Mouse (Mus musculus): ENCODE measurements around the gene Gab2. TPM values are rescaled to one million over a fixed set of nuclear protein-coding genes. Genes with fewer than 3 reads are reported as not detected.
A peak's percentile ranks its signal among the peaks of the same experiment; 100 is the strongest.

The Gab2 gene
- total RNA-seq, 1 experiment from 2014 or later: 18.3 TPM

- ATAC-seq (replicated peaks in 1 of 2; ENCODE audit: insufficient read depth in 1 of 2, low FRiP score in 2 of 2, low TSS enrichment in 1 of 2, low read depth in 1 of 2, poor library complexity in 2 of 2, severe bottlenecking in 2 of 2): no peak
Observed at GRCm38 (mm10) chr7:97327376-97327775, 246.0 kb downstream of the Gab2 start.

- ATAC-seq (replicated peaks in 1 of 2; ENCODE audit: insufficient read depth in 1 of 2, low FRiP score in 2 of 2, low TSS enrichment in 1 of 2, low read depth in 1 of 2, poor library complexity in 2 of 2, severe bottlenecking in 2 of 2): no peak
Observed at GRCm38 (mm10) chr7:97328891-97329588, 247.7 kb downstream of the Gab2 start.

GRCm38 (mm10) chr7:97329676-97330075 lies 248.3 kb downstream of the Gab2 start:
- no peak for ATAC-seq (replicated peaks in 1 of 2; ENCODE audit: insufficient read depth in 1 of 2, low FRiP score in 2 of 2, low TSS enrichment in 1 of 2, low read depth in 1 of 2, poor library complexity in 2 of 2, severe bottlenecking in 2 of 2)

- ATAC-seq (replicated peaks in 1 of 2; ENCODE audit: insufficient read depth in 1 of 2, low FRiP score in 2 of 2, low TSS enrichment in 1 of 2, low read depth in 1 of 2, poor library complexity in 2 of 2, severe bottlenecking in 2 of 2): no peak
Observed at GRCm38 (mm10) chr7:97330931-97331645, 249.7 kb downstream of the Gab2 start.

- peak; percentile 92 to 95 for ATAC-seq (replicated peaks in 1 of 2; ENCODE audit: insufficient read depth in 1 of 2, low FRiP score in 2 of 2, low TSS enrichment in 1 of 2, low read depth in 1 of 2, poor library complexity in 2 of 2, severe bottlenecking in 2 of 2)
Observed at GRCm38 (mm10) chr7:97331726-97332666, 250.6 kb downstream of the Gab2 start, which contains the start of the genes Usp35 and Kctd21. Gene Usp35 (minus strand): TSS chr7:97332020. Gene Kctd21 (plus strand): TSS chr7:97332327.

- ATAC-seq (replicated peaks in 1 of 2; ENCODE audit: insufficient read depth in 1 of 2, low FRiP score in 2 of 2, low TSS enrichment in 1 of 2, low read depth in 1 of 2, poor library complexity in 2 of 2, severe bottlenecking in 2 of 2): no peak
Observed at GRCm38 (mm10) chr7:97332667-97333041, 251.3 kb downstream of the Gab2 start.

GRCm38 (mm10) chr7:97333113-97333898 lies 251.9 kb downstream of the Gab2 start:
- ATAC-seq (replicated peaks in 1 of 2; ENCODE audit: insufficient read depth in 1 of 2, low FRiP score in 2 of 2, low TSS enrichment in 1 of 2, low read depth in 1 of 2, poor library complexity in 2 of 2, severe bottlenecking in 2 of 2): no peak

- no peak for ATAC-seq (replicated peaks in 1 of 2; ENCODE audit: insufficient read depth in 1 of 2, low FRiP score in 2 of 2, low TSS enrichment in 1 of 2, low read depth in 1 of 2, poor library complexity in 2 of 2, severe bottlenecking in 2 of 2)
Observed at GRCm38 (mm10) chr7:97334406-97334805, 253.0 kb downstream of the Gab2 start.

GRCm38 (mm10) chr7:97336678-97337077 lies 255.3 kb downstream of the Gab2 start:
- peak; percentile 36 to 50 for ATAC-seq (replicated peaks in 1 of 2; ENCODE audit: insufficient read depth in 1 of 2, low FRiP score in 2 of 2, low TSS enrichment in 1 of 2, low read depth in 1 of 2, poor library complexity in 2 of 2, severe bottlenecking in 2 of 2)

GRCm38 (mm10) chr7:97338593-97338992 lies 257.2 kb downstream of the Gab2 start:
- no peak for ATAC-seq (replicated peaks in 1 of 2; ENCODE audit: insufficient read depth in 1 of 2, low FRiP score in 2 of 2, low TSS enrichment in 1 of 2, low read depth in 1 of 2, poor library complexity in 2 of 2, severe bottlenecking in 2 of 2)

GRCm38 (mm10) chr7:97339623-97340022 lies 258.2 kb downstream of the Gab2 start:
- ATAC-seq (replicated peaks in 1 of 2; ENCODE audit: insufficient read depth in 1 of 2, low FRiP score in 2 of 2, low TSS enrichment in 1 of 2, low read depth in 1 of 2, poor library complexity in 2 of 2, severe bottlenecking in 2 of 2): no peak

GRCm38 (mm10) chr7:97340907-97341849 lies 259.8 kb downstream of the Gab2 start:
- ATAC-seq (replicated peaks in 1 of 2; ENCODE audit: insufficient read depth in 1 of 2, low FRiP score in 2 of 2, low TSS enrichment in 1 of 2, low read depth in 1 of 2, poor library complexity in 2 of 2, severe bottlenecking in 2 of 2): no peak

GRCm38 (mm10) chr7:97342961-97343360 lies 261.6 kb downstream of the Gab2 start:
- no peak for ATAC-seq (replicated peaks in 1 of 2; ENCODE audit: insufficient read depth in 1 of 2, low FRiP score in 2 of 2, low TSS enrichment in 1 of 2, low read depth in 1 of 2, poor library complexity in 2 of 2, severe bottlenecking in 2 of 2)

GRCm38 (mm10) chr7:97344655-97345054 lies 263.3 kb downstream of the Gab2 start:
- ATAC-seq (replicated peaks in 1 of 2; ENCODE audit: insufficient read depth in 1 of 2, low FRiP score in 2 of 2, low TSS enrichment in 1 of 2, low read depth in 1 of 2, poor library complexity in 2 of 2, severe bottlenecking in 2 of 2): no peak

GRCm38 (mm10) chr7:97345229-97345871 lies 264.0 kb downstream of the Gab2 start:
- no peak for ATAC-seq (replicated peaks in 1 of 2; ENCODE audit: insufficient read depth in 1 of 2, low FRiP score in 2 of 2, low TSS enrichment in 1 of 2, low read depth in 1 of 2, poor library complexity in 2 of 2, severe bottlenecking in 2 of 2)
